Mouse (Mus musculus) layer of hippocampus, postnatal 25 days (tissue): Measurements from ENCODE around the gene Ggt6. TPM values are rescaled to one million over a fixed set of nuclear protein-coding genes. Genes with fewer than 3 reads are reported as not detected.
"Not testable (repeated sequence)": the region's sequence is repeated elsewhere in the genome, so short reads cannot be mapped to it uniquely, and the experiment has no call there.

ENCODE experiments used
- DNase-seq, 2 experiments: peaks; one replicate each; pipeline ENCODE4 v3.0.0; 2022; ENCODE audit warnings: mixed read lengths in 2 of 2, low spot score in 1 of 2; ENCODE audit errors: extremely low spot score in 1 of 2
- total RNA-seq, 2 experiments: library from RNA; stranded (reverse); gene quantifications; 2 replicates each; pipeline ENCODE4 v1.2.3; 2021

Ggt6 gene
- total RNA-seq, 2 experiments from 2014 or later = 0.20 TPM; not detected in 1

- no peak for DNase-seq
These were observed 25.5 kb upstream of the Ggt6 start for GRCm38 (mm10) chr11:72409649-72410385.

- DNase-seq = no peak
These were observed 24.7 kb upstream of the Ggt6 start for GRCm38 (mm10) chr11:72410521-72411092.

- peak in 1 of 2 experiments; percentile 24 for DNase-seq
These were observed 24.0 kb upstream of the Ggt6 start, which contains the start of gene Smtnl2 for GRCm38 (mm10) chr11:72411093-72411921. Gene Smtnl2, minus strand, starts transcription at chr11:72411713.

- no peak for DNase-seq
These were observed 23.4 kb upstream of the Ggt6 start for GRCm38 (mm10) chr11:72411945-72412344.

- no peak for DNase-seq
These were observed 22.3 kb upstream of the Ggt6 start for GRCm38 (mm10) chr11:72413016-72413415.

- no peak for DNase-seq
These were observed 21.6 kb upstream of the Ggt6 start for GRCm38 (mm10) chr11:72413601-72414190.

GRCm38 (mm10) chr11:72415155-72415554 is 20.2 kb upstream of the Ggt6 start:
- DNase-seq = no peak

GRCm38 (mm10) chr11:72416666-72417065 is 18.7 kb upstream of the Ggt6 start:
- no peak for DNase-seq

- no peak for DNase-seq
These were observed 17.9 kb upstream of the Ggt6 start for GRCm38 (mm10) chr11:72417376-72417775.

GRCm38 (mm10) chr11:72418227-72418626 is 17.1 kb upstream of the Ggt6 start:
- no peak for DNase-seq

GRCm38 (mm10) chr11:72419006-72419405 is 16.3 kb upstream of the Ggt6 start:
- no peak for DNase-seq

- DNase-seq = no peak
These were observed 14.7 kb upstream of the Ggt6 start for GRCm38 (mm10) chr11:72420460-72421122.

- DNase-seq = no peak
These were observed 13.6 kb upstream of the Ggt6 start for GRCm38 (mm10) chr11:72421518-72422278.

GRCm38 (mm10) chr11:72423686-72424085 is 11.6 kb upstream of the Ggt6 start:
- DNase-seq = no peak

GRCm38 (mm10) chr11:72425201-72425600 is 10.1 kb upstream of the Ggt6 start:
- DNase-seq = no peak

GRCm38 (mm10) chr11:72426884-72427283 is 8.4 kb upstream of the Ggt6 start:
- DNase-seq = no peak

- peak in 1 of 2 experiments; percentile 83 for DNase-seq
These were observed 6.6 kb upstream of the Ggt6 start for GRCm38 (mm10) chr11:72428694-72429093.

- peak; percentile 49 to 72 for DNase-seq
These were observed 6.0 kb upstream of the Ggt6 start for GRCm38 (mm10) chr11:72429288-72429690.

- DNase-seq = not testable (repeated sequence)
These were observed 4.8 kb upstream of the Ggt6 start for GRCm38 (mm10) chr11:72430311-72431068.
